Comparison of ENCODE assay signal across 8 mouse cellular contexts in the genomic region with DNA sequence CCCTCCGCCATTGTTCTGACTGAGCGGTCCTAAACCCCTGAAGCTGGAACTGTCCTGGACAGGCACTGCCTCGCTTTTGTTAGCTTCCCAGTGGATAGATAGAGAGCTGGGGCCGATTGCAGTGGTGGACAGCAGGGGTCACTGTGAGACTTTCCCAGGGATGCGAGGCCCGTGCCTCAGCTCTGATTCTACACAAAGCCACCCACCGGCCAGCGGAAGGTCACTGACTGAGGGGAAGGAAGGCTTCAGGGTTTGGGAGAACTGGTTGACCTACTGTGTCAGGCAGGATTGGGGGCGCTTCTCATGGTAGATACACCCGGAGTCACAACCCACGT. TPM values are rescaled to one million over a fixed set of nuclear protein-coding genes. Genes with fewer than 3 reads are reported as not detected.
DNase-seq lines count a peak whose midpoint lies in the region.

No protein-coding gene starts in this region.

- DNase-seq in kidney, adult 18-20 months, result peak; percentile 22
- DNase-seq in kidney, adult 11 months, result no peak
- DNase-seq in embryo, embryonic 11 days, result peak; percentile 86
- DNase-seq in gastrocnemius, postnatal 4 days (ENCODE audit: low spot score in 2 of 2), result peak; percentile 29 to 45
- peak; percentile 45 to 66 for DNase-seq in layer of hippocampus, adult 18-20 months (ENCODE audit: low spot score in 2 of 2)
- peak; percentile 49 for DNase-seq in lung, postnatal 14 days
- peak; percentile 42 for DNase-seq in right cerebral cortex, postnatal 25 days
- no peak for DNase-seq in spleen, adult 18-20 months

RNA-seq across cellular contexts. Expression of gene Rbm19, which starts 29.8 kb away (rescaled TPM):
- total RNA-seq in gastrocnemius, postnatal 4 days (2021), result 10 to 100 TPM; 21.8 to 25.6 TPM
- 10 to 100 TPM; 18.7 to 21.4 TPM for total RNA-seq in layer of hippocampus, adult 18-20 months (2021)

Comparison
In these comparisons a context has a peak if more than half of its experiments do, and no peak if none do; other contexts are left out.
1. DNase-seq: peak in kidney, adult 18-20 months (single experiment), embryo, embryonic 11 days (single experiment), gastrocnemius, postnatal 4 days (2 of 2), layer of hippocampus, adult 18-20 months (2 of 2), lung, postnatal 14 days (single experiment) and right cerebral cortex, postnatal 25 days (single experiment); none in kidney, adult 11 months (single experiment) and spleen, adult 18-20 months (0 of 2).